Comparison of ENCODE assay signal across 11 mouse cellular contexts in genomic region chr17:57099629-57100325, GRCm38 (mm10). TPM values are rescaled to one million over a fixed set of nuclear protein-coding genes. Genes with fewer than 3 reads are reported as not detected.
DNase-seq lines count a peak whose midpoint lies in the region; ATAC-seq and TF ChIP-seq lines count a peak whose summit lies in the region.
"Had no signal": no experiment of that assay in that cellular context is flagged by ENCODE, and none has a peak within 500 bp of the region (broad histone marks: within the 10 kb centered on the region; RNA-seq: fewer than 3 reads in every experiment).

No protein-coding gene starts in this region.

- H3K4me3 ChIP-seq in megakaryocyte, embryonic 14.5 days (replicated peaks): peak overlapping the region; percentile 29
- H3K4me3 ChIP-seq in cerebellum, adult 2 months (replicated peaks; ENCODE audit: insufficient read depth, low read depth, low read length): no peak overlapping the region
- H3K4me3 ChIP-seq: embryonic facial prominence, embryonic 13.5 days; intestine, embryonic 15.5 days had no signal

- peaks cover 54% of the 10 kb centered on the region for H3K36me3 ChIP-seq in megakaryocyte, embryonic 14.5 days (replicated peaks; ENCODE audit: low read length)
- H3K36me3 ChIP-seq: embryonic facial prominence, embryonic 13.5 days; intestine, embryonic 15.5 days had no signal

- H3K9me3 ChIP-seq in megakaryocyte, embryonic 14.5 days: no peaks in the 10 kb centered on the region
- H3K9me3 ChIP-seq: embryonic facial prominence, embryonic 13.5 days; intestine, embryonic 15.5 days had no signal

- H3K27me3 ChIP-seq in megakaryocyte, embryonic 14.5 days (replicated peaks): no peaks in the 10 kb centered on the region
- no peaks in the 10 kb centered on the region for H3K27me3 ChIP-seq in cerebellum, adult 2 months (ENCODE audit: control insufficient read depth, insufficient read depth, low read length)
- H3K27me3 ChIP-seq: intestine, embryonic 15.5 days had no signal

- no peak for TF ChIP-seq POLR2A in cerebellum, adult 2 months (IDR thresholded peaks at IDR 0.05; ENCODE audit: borderline replicate concordance, insufficient read depth, low read length)

- TF ChIP-seq CTCF in cerebellum, adult 2 months (IDR thresholded peaks at IDR 0.05; ENCODE audit: borderline replicate concordance, insufficient read depth, low read depth, low read length): no peak

- no peak overlapping the region for H3K27ac ChIP-seq in cerebellum, adult 2 months (ENCODE audit: insufficient read depth, low read length)
- H3K27ac ChIP-seq: embryonic facial prominence, embryonic 13.5 days; intestine, embryonic 15.5 days had no signal

- no peak for ATAC-seq in megakaryocyte, adult 5-6 weeks (ENCODE audit: poor library complexity, severe bottlenecking)
- ATAC-seq in megakaryocyte-erythroid progenitor cell, adult 5-6 weeks (replicated peaks; ENCODE audit: low FRiP score, low TSS enrichment, poor library complexity, severe bottlenecking): peak; percentile 50; the same call in 1 of the 2 replicates
- ATAC-seq: intestine, embryonic 15.5 days had no signal

- 21% methylated on average over 10 of the region's 10 CpGs for WGBS in cerebellum, adult 2 months

- peaks cover 88% of the 10 kb centered on the region for H3K4me1 ChIP-seq in megakaryocyte, embryonic 14.5 days
- no peaks in the 10 kb centered on the region; the same call in 1 of the 2 replicates for H3K4me1 ChIP-seq in cerebellum, adult 2 months (ENCODE audit: control insufficient read depth, insufficient read depth, low read length)

- peak; percentile 17 for DNase-seq in cerebellum, adult 9-10 months
- no peak for DNase-seq in cerebellum, postnatal 14 days
- peak; percentile 60 for DNase-seq in embryo, embryonic 10 days (ENCODE audit: low spot score)
- no peak for DNase-seq in cerebellum, adult 2 months
- no peak for DNase-seq in frontal cortex, postnatal 25 days (ENCODE audit: low spot score in 2 of 2)
- DNase-seq: B cell, adult 2 months had no signal

RNA-seq across cellular contexts. Expression of gene Tnfsf9, which starts 5.3 kb away (rescaled TPM):
- 3.3 and 4.6 TPM in 2 replicates for polyA plus RNA-seq in megakaryocyte, embryonic 14.5 days (2012; ENCODE audit: insufficient read depth, low replicate concordance)
- 3.9 and 6.3 TPM in 2 replicates for total RNA-seq in megakaryocyte, adult 5-6 weeks (2015)
- 1.5 and 2.2 TPM in 2 replicates for total RNA-seq in megakaryocyte, adult 5-6 weeks (2017)
- total RNA-seq in megakaryocyte-erythroid progenitor cell, adult 5-6 weeks (2014; fragmentation: Nextera tagmentation): not detected in 2 replicates
- not detected in 2 replicates for total RNA-seq in megakaryocyte-erythroid progenitor cell, adult 5-6 weeks (2017)
- 5.8 and 7.7 TPM in 2 replicates for polyA plus RNA-seq in cerebellum, adult 2 months (2012; rRNA removed)

RNA-seq across cellular contexts. Expression of gene Tubb4a, which starts 12.2 kb away (rescaled TPM):
- polyA plus RNA-seq in megakaryocyte, embryonic 14.5 days (2012; ENCODE audit: insufficient read depth, low replicate concordance): 1.4 and 1.5 TPM in 2 replicates
- total RNA-seq in megakaryocyte, adult 5-6 weeks (2015): 0.13 TPM in 1 of 2 replicates, not detected in the other
- 0.11 and 0.41 TPM in 2 replicates for total RNA-seq in megakaryocyte, adult 5-6 weeks (2017)
- not detected in 2 replicates for total RNA-seq in megakaryocyte-erythroid progenitor cell, adult 5-6 weeks (2014; fragmentation: Nextera tagmentation)
- total RNA-seq in megakaryocyte-erythroid progenitor cell, adult 5-6 weeks (2017): 0.08 TPM in 1 of 2 replicates, not detected in the other
- 1,121 and 1,177 TPM in 2 replicates for polyA plus RNA-seq in cerebellum, adult 2 months (2012; rRNA removed)

RNA-seq across cellular contexts. Expression of gene Dennd1c, which starts 21.5 kb away (rescaled TPM):
- 15.6 and 31.6 TPM in 2 replicates for polyA plus RNA-seq in megakaryocyte, embryonic 14.5 days (2012; ENCODE audit: insufficient read depth, low replicate concordance)
- 69.7 and 73.9 TPM in 2 replicates for total RNA-seq in megakaryocyte, adult 5-6 weeks (2015)
- total RNA-seq in megakaryocyte, adult 5-6 weeks (2017): 21.2 and 35.8 TPM in 2 replicates
- 20.4 and 33.4 TPM in 2 replicates for total RNA-seq in megakaryocyte-erythroid progenitor cell, adult 5-6 weeks (2014; fragmentation: Nextera tagmentation)
- 0.65 and 1.8 TPM in 2 replicates for total RNA-seq in megakaryocyte-erythroid progenitor cell, adult 5-6 weeks (2017)
- polyA plus RNA-seq in cerebellum, adult 2 months (2012; rRNA removed): 1.1 and 2.1 TPM in 2 replicates

RNA-seq across cellular contexts. Expression of gene Slc25a23, which starts 40.1 kb away (rescaled TPM):
- 0.49 and 6.1 TPM in 2 replicates for polyA plus RNA-seq in megakaryocyte, embryonic 14.5 days (2012; ENCODE audit: insufficient read depth, low replicate concordance)
- 4.1 and 5.8 TPM in 2 replicates for total RNA-seq in megakaryocyte, adult 5-6 weeks (2015)
- 0.49 and 0.77 TPM in 2 replicates for total RNA-seq in megakaryocyte, adult 5-6 weeks (2017)
- total RNA-seq in megakaryocyte-erythroid progenitor cell, adult 5-6 weeks (2014; fragmentation: Nextera tagmentation): 17.9 and 21.2 TPM in 2 replicates
- total RNA-seq in megakaryocyte-erythroid progenitor cell, adult 5-6 weeks (2017): 3.0 and 6.2 TPM in 2 replicates
- polyA plus RNA-seq in cerebellum, adult 2 months (2012; rRNA removed): 178 and 211 TPM in 2 replicates

RNA-seq across cellular contexts. Expression of gene Crb3, which starts 40.9 kb away (rescaled TPM):
- 0.11 TPM in 1 of 2 replicates, not detected in the other for polyA plus RNA-seq in megakaryocyte, embryonic 14.5 days (2012; ENCODE audit: insufficient read depth, low replicate concordance)
- 0.51 TPM in 1 of 2 replicates, not detected in the other for total RNA-seq in megakaryocyte, adult 5-6 weeks (2015)
- total RNA-seq in megakaryocyte, adult 5-6 weeks (2017): not detected in 2 replicates
- not detected in 2 replicates for total RNA-seq in megakaryocyte-erythroid progenitor cell, adult 5-6 weeks (2014; fragmentation: Nextera tagmentation)
- total RNA-seq in megakaryocyte-erythroid progenitor cell, adult 5-6 weeks (2017): not detected in 2 replicates
- polyA plus RNA-seq in cerebellum, adult 2 months (2012; rRNA removed): 2.8 and 3.3 TPM in 2 replicates

Comparison
In these comparisons a context has a peak if more than half of its experiments do, and no peak if none do; other contexts are left out.
1. DNase-seq: peak in cerebellum, adult 9-10 months (single experiment) and embryo, embryonic 10 days (single experiment); none in cerebellum, postnatal 14 days (0 of 2), cerebellum, adult 2 months (0 of 2) and frontal cortex, postnatal 25 days (0 of 2).